Mouse (Mus musculus): ENCODE results near the gene Slc9a3r2. TPM values are rescaled to one million over a fixed set of nuclear protein-coding genes. Genes with fewer than 3 reads are reported as not detected.

Gene Slc9a3r2
- polyA plus RNA-seq, 1 experiment: 20.1 TPM

GRCm38 (mm10) chr17:24597989-24598388 is 52.1 kb downstream of the Slc9a3r2 start:
- no peaks in the 10 kb centered on the region for H3K4me1 ChIP-seq (ENCODE audit: control insufficient read depth, insufficient read depth, insufficient read length, low read length)
- H3K4me3 ChIP-seq (ENCODE audit: insufficient read depth, low read depth, low read length): no peak overlapping the region
- no peak overlapping the region for H3K27ac ChIP-seq (replicated peaks; ENCODE audit: low read depth, low read length)

GRCm38 (mm10) chr17:24596471-24597183 is 53.5 kb downstream of the Slc9a3r2 start:
- Histone ChIP-seq H3K27ac (replicated peaks; ENCODE audit: low read depth, low read length) (no peak overlapping the region), H3K4me3 (ENCODE audit: insufficient read depth, low read depth, low read length) (no peak overlapping the region)

GRCm38 (mm10) chr17:24596073-24596466 is 54.1 kb downstream of the Slc9a3r2 start:
- Histone ChIP-seq H3K27ac (replicated peaks; ENCODE audit: low read depth, low read length) (no peak overlapping the region), H3K4me1 (ENCODE audit: control insufficient read depth, insufficient read depth, insufficient read length, low read length) (no peaks in the 10 kb centered on the region), H3K4me3 (ENCODE audit: insufficient read depth, low read depth, low read length) (no peak overlapping the region)

More at GRCm38 (mm10) chr17:24596471-24597183, 53.5 kb downstream of the Slc9a3r2 start:
- no peaks in the 10 kb centered on the region for H3K4me1 ChIP-seq (ENCODE audit: control insufficient read depth, insufficient read depth, insufficient read length, low read length)

- Histone ChIP-seq H3K27ac (replicated peaks; ENCODE audit: low read depth, low read length) (no peak overlapping the region), H3K4me1 (ENCODE audit: control insufficient read depth, insufficient read depth, insufficient read length, low read length) (no peaks in the 10 kb centered on the region), H3K4me3 (ENCODE audit: insufficient read depth, low read depth, low read length) (no peak overlapping the region)
Observed at GRCm38 (mm10) chr17:24595126-24596072, 54.7 kb downstream of the Slc9a3r2 start.

GRCm38 (mm10) chr17:24593992-24594890 is 55.9 kb downstream of the Slc9a3r2 start:
- Histone ChIP-seq H3K27ac (replicated peaks; ENCODE audit: low read depth, low read length) (no peak overlapping the region), H3K4me3 (ENCODE audit: insufficient read depth, low read depth, low read length) (no peak overlapping the region), H3K4me1 (ENCODE audit: control insufficient read depth, insufficient read depth, insufficient read length, low read length) (no peaks in the 10 kb centered on the region)

GRCm38 (mm10) chr17:24593248-24593647 is 56.9 kb downstream of the Slc9a3r2 start:
- Histone ChIP-seq H3K27ac (replicated peaks; ENCODE audit: low read depth, low read length) (no peak overlapping the region), H3K4me1 (ENCODE audit: control insufficient read depth, insufficient read depth, insufficient read length, low read length) (no peaks in the 10 kb centered on the region), H3K4me3 (ENCODE audit: insufficient read depth, low read depth, low read length) (no peak overlapping the region)

GRCm38 (mm10) chr17:24591695-24592094 is 58.4 kb downstream of the Slc9a3r2 start:
- no peaks in the 10 kb centered on the region for H3K4me1 ChIP-seq (ENCODE audit: control insufficient read depth, insufficient read depth, insufficient read length, low read length)
- H3K4me3 ChIP-seq (ENCODE audit: insufficient read depth, low read depth, low read length): no peak overlapping the region
- no peak overlapping the region for H3K27ac ChIP-seq (replicated peaks; ENCODE audit: low read depth, low read length)

- Histone ChIP-seq H3K4me3 (ENCODE audit: insufficient read depth, low read depth, low read length) (no peak overlapping the region), H3K27ac (replicated peaks; ENCODE audit: low read depth, low read length) (no peak overlapping the region), H3K4me1 (ENCODE audit: control insufficient read depth, insufficient read depth, insufficient read length, low read length) (no peaks in the 10 kb centered on the region)
Observed at GRCm38 (mm10) chr17:24590943-24591342, 59.2 kb downstream of the Slc9a3r2 start.

Other genes starting within 250 kb of the Slc9a3r2 start
- 44.3 and 47.2 TPM in 2 replicates for gene Rnps1, start 235.8 kb downstream of the Slc9a3r2 start, polyA plus RNA-seq (2012; ENCODE audit: insufficient read depth, insufficient read length, missing spikeins)
- 1,121 and 1,239 TPM in 2 replicates for gene Eci1, start 223.7 kb downstream of the Slc9a3r2 start, polyA plus RNA-seq (2012; ENCODE audit: insufficient read depth, insufficient read length, missing spikeins)
- not detected in 2 replicates for gene Dnase1l2, start 207.2 kb downstream of the Slc9a3r2 start, polyA plus RNA-seq (2012; ENCODE audit: insufficient read depth, insufficient read length, missing spikeins)
- gene E4f1, start 180.0 kb downstream of the Slc9a3r2 start, polyA plus RNA-seq (2012; ENCODE audit: insufficient read depth, insufficient read length, missing spikeins): 6.9 and 7.0 TPM in 2 replicates
- gene Pgp, start 179.9 kb downstream of the Slc9a3r2 start, polyA plus RNA-seq (2012; ENCODE audit: insufficient read depth, insufficient read length, missing spikeins): 40.0 and 47.3 TPM in 2 replicates
- not detected in 2 replicates for gene Bricd5, start 176.4 kb downstream of the Slc9a3r2 start, polyA plus RNA-seq (2012; ENCODE audit: insufficient read depth, insufficient read length, missing spikeins)
- 6.6 and 9.8 TPM in 2 replicates for gene Mlst8, start 171.2 kb downstream of the Slc9a3r2 start, polyA plus RNA-seq (2012; ENCODE audit: insufficient read depth, insufficient read length, missing spikeins)
- gene Caskin1, start 161.7 kb downstream of the Slc9a3r2 start, polyA plus RNA-seq (2012; ENCODE audit: insufficient read depth, insufficient read length, missing spikeins): not detected in 2 replicates
- gene Traf7, start 122.4 kb downstream of the Slc9a3r2 start, polyA plus RNA-seq (2012; ENCODE audit: insufficient read depth, insufficient read length, missing spikeins): 32.1 and 42.0 TPM in 2 replicates
- not detected in 2 replicates for gene Rab26, start 116.1 kb downstream of the Slc9a3r2 start, polyA plus RNA-seq (2012; ENCODE audit: insufficient read depth, insufficient read length, missing spikeins)
- gene Pkd1, start 100.5 kb downstream of the Slc9a3r2 start, polyA plus RNA-seq (2012; ENCODE audit: insufficient read depth, insufficient read length, missing spikeins): 8.2 and 10.1 TPM in 2 replicates
- gene Tsc2, start 17.7 kb downstream of the Slc9a3r2 start, polyA plus RNA-seq (2012; ENCODE audit: insufficient read depth, insufficient read length, missing spikeins): 67.6 and 69.2 TPM in 2 replicates
- gene Nthl1, start 17.6 kb downstream of the Slc9a3r2 start, polyA plus RNA-seq (2012; ENCODE audit: insufficient read depth, insufficient read length, missing spikeins): 3.4 and 7.7 TPM in 2 replicates
- not detected in 2 replicates for gene Npw, start 8.1 kb upstream of the Slc9a3r2 start, polyA plus RNA-seq (2012; ENCODE audit: insufficient read depth, insufficient read length, missing spikeins)
- 9.2 and 10.0 TPM in 2 replicates for gene Zfp598, start 19.4 kb upstream of the Slc9a3r2 start, polyA plus RNA-seq (2012; ENCODE audit: insufficient read depth, insufficient read length, missing spikeins)
- gene Syngr3, start 39.6 kb upstream of the Slc9a3r2 start, polyA plus RNA-seq (2012; ENCODE audit: insufficient read depth, insufficient read length, missing spikeins): not detected in 2 replicates
- gene Gfer, start 45.8 kb upstream of the Slc9a3r2 start, polyA plus RNA-seq (2012; ENCODE audit: insufficient read depth, insufficient read length, missing spikeins): 32.8 and 36.9 TPM in 2 replicates
- gene Noxo1, start 45.9 kb upstream of the Slc9a3r2 start, polyA plus RNA-seq (2012; ENCODE audit: insufficient read depth, insufficient read length, missing spikeins): 1.1 TPM in 1 of 2 replicates, not detected in the other
- gene Tbl3, start 57.3 kb upstream of the Slc9a3r2 start, polyA plus RNA-seq (2012; ENCODE audit: insufficient read depth, insufficient read length, missing spikeins): 19.9 TPM in 2 replicates
- not detected in 2 replicates for gene Rnf151, start 67.7 kb upstream of the Slc9a3r2 start, polyA plus RNA-seq (2012; ENCODE audit: insufficient read depth, insufficient read length, missing spikeins)
- 608 and 619 TPM in 2 replicates for gene Rps2, start 67.8 kb upstream of the Slc9a3r2 start, polyA plus RNA-seq (2012; ENCODE audit: insufficient read depth, insufficient read length, missing spikeins)
- gene Ndufb10, start 74.2 kb upstream of the Slc9a3r2 start, polyA plus RNA-seq (2012; ENCODE audit: insufficient read depth, insufficient read length, missing spikeins): 1,098 and 1,103 TPM in 2 replicates
- gene Rpl3l, start 77.5 kb upstream of the Slc9a3r2 start, polyA plus RNA-seq (2012; ENCODE audit: insufficient read depth, insufficient read length, missing spikeins): 4.8 and 10.7 TPM in 2 replicates
- gene Msrb1, start 86.3 kb upstream of the Slc9a3r2 start, polyA plus RNA-seq (2012; ENCODE audit: insufficient read depth, insufficient read length, missing spikeins): 109 and 114 TPM in 2 replicates
- gene Hs3st6, start 102.7 kb upstream of the Slc9a3r2 start, polyA plus RNA-seq (2012; ENCODE audit: insufficient read depth, insufficient read length, missing spikeins): not detected in 2 replicates
- gene Meiob, start 154.0 kb upstream of the Slc9a3r2 start, polyA plus RNA-seq (2012; ENCODE audit: insufficient read depth, insufficient read length, missing spikeins): 1.4 and 1.9 TPM in 2 replicates
- 174 and 180 TPM in 2 replicates for gene Hagh, start 189.8 kb upstream of the Slc9a3r2 start, polyA plus RNA-seq (2012; ENCODE audit: insufficient read depth, insufficient read length, missing spikeins)
- 73.7 and 89.2 TPM in 2 replicates for gene Fahd1, start 200.0 kb upstream of the Slc9a3r2 start, polyA plus RNA-seq (2012; ENCODE audit: insufficient read depth, insufficient read length, missing spikeins)
- 2.0 and 2.4 TPM in 2 replicates for gene Igfals, start 215.7 kb upstream of the Slc9a3r2 start, polyA plus RNA-seq (2012; ENCODE audit: insufficient read depth, insufficient read length, missing spikeins)
- 28.7 and 40.4 TPM in 2 replicates for gene Nubp2, start 236.0 kb upstream of the Slc9a3r2 start, polyA plus RNA-seq (2012; ENCODE audit: insufficient read depth, insufficient read length, missing spikeins)
- gene Spsb3, start 236.3 kb upstream of the Slc9a3r2 start, polyA plus RNA-seq (2012; ENCODE audit: insufficient read depth, insufficient read length, missing spikeins): 25.6 and 29.9 TPM in 2 replicates
- 5.9 and 6.6 TPM in 2 replicates for gene Eme2, start 244.8 kb upstream of the Slc9a3r2 start, polyA plus RNA-seq (2012; ENCODE audit: insufficient read depth, insufficient read length, missing spikeins)
- 91.7 and 105 TPM in 2 replicates for gene Mrps34, start 244.8 kb upstream of the Slc9a3r2 start, polyA plus RNA-seq (2012; ENCODE audit: insufficient read depth, insufficient read length, missing spikeins)
- 26.0 and 28.7 TPM in 2 replicates for gene Nme3, start 246.2 kb upstream of the Slc9a3r2 start, polyA plus RNA-seq (2012; ENCODE audit: insufficient read depth, insufficient read length, missing spikeins)